Mouse (Mus musculus): ENCODE data around the gene Dlx4. TPM values are rescaled to one million over a fixed set of nuclear protein-coding genes. Genes with fewer than 3 reads are reported as not detected.

The Dlx4 gene
- polyA plus RNA-seq, 1 experiment from 2014 or later, result 2.7 TPM

DNA sequence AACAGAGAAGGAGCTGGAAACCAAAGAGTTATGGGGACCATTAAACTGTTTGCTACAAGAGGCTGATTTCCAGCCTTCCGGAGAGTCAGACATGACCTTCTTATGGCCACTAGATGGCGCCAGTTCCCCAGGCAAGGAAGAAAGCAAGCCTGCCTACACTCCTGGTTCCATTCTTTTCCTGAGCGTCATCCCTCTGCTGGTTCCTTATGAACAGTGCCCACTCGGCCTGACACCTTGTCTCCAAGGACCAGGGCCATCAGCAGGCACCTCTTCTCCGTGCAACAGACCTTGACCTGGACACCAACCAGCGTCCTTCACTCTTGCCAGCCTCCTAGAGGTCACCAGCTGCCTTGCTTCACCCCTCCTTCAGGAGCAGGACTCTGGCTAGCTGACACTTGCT, 29.0 kb downstream of the Dlx4 start:
- H3K36me3 ChIP-seq, result no peaks in the 10 kb centered on the region

DNA sequence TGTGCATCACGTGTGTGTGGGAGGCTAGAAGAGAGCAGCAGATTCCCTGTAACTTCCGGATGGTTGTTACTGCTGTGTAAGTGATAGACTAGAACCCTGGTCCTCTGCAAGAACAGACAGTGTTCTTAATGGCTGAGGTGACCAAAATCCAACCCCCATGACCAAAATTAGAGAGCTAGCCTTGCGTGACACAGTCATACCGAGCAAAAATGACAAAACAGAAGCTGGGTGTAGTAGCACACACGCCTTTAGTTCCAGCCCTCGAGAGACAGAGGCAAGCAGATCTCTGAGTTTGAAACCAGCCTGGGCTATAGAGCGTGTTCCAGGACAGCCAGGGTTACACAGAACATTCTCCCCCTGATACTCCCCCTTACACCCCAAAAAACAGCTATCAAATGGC, 36.0 kb downstream of the Dlx4 start:
- Histone ChIP-seq H3K4me1 (peaks cover 13% of the 10 kb centered on the region), H3K9ac (no peak overlapping the region), H3K4me3 (no peak overlapping the region), H3K4me2 (replicated peaks) (no peak overlapping the region), H3K9me3 (no peaks in the 10 kb centered on the region), H3K27ac (no peak overlapping the region), H3K27me3 (peaks cover 17% of the 10 kb centered on the region), H3K36me3 (no peaks in the 10 kb centered on the region)
- ATAC-seq (ENCODE audit: low FRiP score, low read depth), result no peak
- WGBS, result 87% methylated on average over 7 of the region's 7 CpGs

More for the DNA sequence above, 29.0 kb downstream of the Dlx4 start:
- Histone ChIP-seq H3K4me1 (peaks cover 27% of the 10 kb centered on the region), H3K27me3 (peaks cover 49% of the 10 kb centered on the region), H3K4me2 (replicated peaks) (no peak overlapping the region), H3K9me3 (no peaks in the 10 kb centered on the region), H3K27ac (no peak overlapping the region), H3K4me3 (no peak overlapping the region), H3K9ac (no peak overlapping the region)
- peak; percentile 62 for ATAC-seq (ENCODE audit: low FRiP score, low read depth)
- 4% methylated on average over 6 of the region's 6 CpGs for WGBS

DNA sequence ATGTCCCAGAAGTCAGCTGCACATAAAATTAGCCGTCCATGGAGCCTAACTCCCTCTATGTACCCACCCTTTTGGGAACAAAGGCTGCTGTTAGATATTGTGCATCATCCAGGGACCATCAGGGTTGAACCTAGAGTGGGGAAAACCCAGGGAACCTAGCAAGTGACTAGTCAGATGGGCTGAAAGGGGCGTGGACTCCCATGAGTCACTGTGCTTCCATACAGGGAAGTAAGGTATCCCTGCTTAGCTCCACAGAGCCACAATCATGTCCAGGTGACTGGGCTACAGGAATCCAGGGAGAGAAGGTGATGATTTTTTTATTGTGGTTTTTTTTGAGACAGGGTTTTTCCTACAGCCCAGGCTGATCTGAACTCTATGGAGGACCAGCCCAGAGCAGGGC, 37.1 kb downstream of the Dlx4 start:
- ATAC-seq (ENCODE audit: low FRiP score, low read depth), result no peak
- H3K4me3 ChIP-seq, result no peak overlapping the region
- peaks cover 26% of the 10 kb centered on the region for H3K27me3 ChIP-seq
- H3K9ac ChIP-seq, result no peak overlapping the region
- no peaks in the 10 kb centered on the region for H3K36me3 ChIP-seq
- no peak overlapping the region for H3K27ac ChIP-seq
- 84% methylated on average over 2 of the region's 2 CpGs for WGBS
- H3K4me1 ChIP-seq, result peaks cover 14% of the 10 kb centered on the region
- no peak overlapping the region for H3K4me2 ChIP-seq (replicated peaks)
- no peaks in the 10 kb centered on the region for H3K9me3 ChIP-seq

- H3K27me3 ChIP-seq, result peaks cover 31% of the 10 kb centered on the region
- H3K9me3 ChIP-seq, result no peaks in the 10 kb centered on the region
- 32% methylated on average over 23 of the region's 23 CpGs for WGBS
- no peaks in the 10 kb centered on the region for H3K36me3 ChIP-seq
- no peak overlapping the region for H3K4me3 ChIP-seq
- ATAC-seq (ENCODE audit: low FRiP score, low read depth), result peak; percentile 43; the same call in 1 of the 2 replicates
- H3K27ac ChIP-seq, result no peak overlapping the region
- peak overlapping the region; percentile 23; the same call in 1 of the 2 replicates for H3K4me2 ChIP-seq (replicated peaks)
- H3K9ac ChIP-seq, result no peak overlapping the region
- H3K4me1 ChIP-seq, result peaks cover 14% of the 10 kb centered on the region
Observed at GRCm38 (mm10) chr11:95106440-95107236, 39.4 kb downstream of the Dlx4 start.

GRCm38 (mm10) chr11:95105274-95105874, 40.7 kb downstream of the Dlx4 start:
- H3K36me3 ChIP-seq, result no peaks in the 10 kb centered on the region
- WGBS, result under 1% methylated on average over 24 of the region's 25 CpGs
- peak overlapping the region; percentile 22; the same call in 1 of the 2 replicates for H3K4me3 ChIP-seq
- H3K9me3 ChIP-seq, result no peaks in the 10 kb centered on the region
- peak overlapping the region; percentile 25; the same call in 1 of the 2 replicates for H3K9ac ChIP-seq
- H3K4me1 ChIP-seq, result peaks cover 17% of the 10 kb centered on the region
- no peak for ATAC-seq (ENCODE audit: low FRiP score, low read depth)
- H3K4me2 ChIP-seq (replicated peaks), result peak overlapping the region; percentile 55
- H3K27ac ChIP-seq, result no peak overlapping the region
- H3K27me3 ChIP-seq, result peaks cover 31% of the 10 kb centered on the region

DNA sequence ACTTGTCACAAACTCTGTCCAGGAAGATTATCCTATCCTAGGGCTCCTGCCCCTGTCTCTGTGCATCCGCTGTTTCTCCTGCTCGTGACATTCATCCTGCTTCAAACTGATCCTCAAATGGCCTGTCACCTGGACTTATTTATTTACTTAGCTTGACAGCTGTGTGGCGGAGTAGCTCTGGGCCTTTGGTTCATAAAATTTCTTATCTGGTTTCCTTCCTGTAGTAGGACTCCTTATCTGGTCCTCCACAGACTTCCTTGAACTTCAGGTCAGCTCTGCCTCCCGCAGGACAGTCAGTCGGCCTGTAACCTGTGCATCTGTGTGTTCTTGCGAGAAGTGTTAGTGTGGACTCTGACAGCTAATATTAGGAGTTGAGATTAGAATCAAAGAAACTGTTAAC, 41.8 kb downstream of the Dlx4 start:
- peaks cover 31% of the 10 kb centered on the region for H3K27me3 ChIP-seq
- no peak overlapping the region for H3K4me2 ChIP-seq (replicated peaks)
- no peak overlapping the region for H3K4me3 ChIP-seq
- 42% methylated on average over 6 of the region's 6 CpGs for WGBS
- no peak overlapping the region for H3K27ac ChIP-seq
- no peaks in the 10 kb centered on the region for H3K9me3 ChIP-seq
- no peaks in the 10 kb centered on the region for H3K36me3 ChIP-seq
- no peak overlapping the region for H3K9ac ChIP-seq
- H3K4me1 ChIP-seq, result peaks cover 18% of the 10 kb centered on the region
- no peak for ATAC-seq (ENCODE audit: low FRiP score, low read depth)

GRCm38 (mm10) chr11:95102161-95102904, 43.7 kb downstream of the Dlx4 start:
- no peak for ATAC-seq (ENCODE audit: low FRiP score, low read depth)
- no peaks in the 10 kb centered on the region for H3K36me3 ChIP-seq
- peaks cover 34% of the 10 kb centered on the region for H3K4me1 ChIP-seq
- no peak overlapping the region for H3K4me2 ChIP-seq (replicated peaks)
- no peak overlapping the region for H3K27ac ChIP-seq
- H3K4me3 ChIP-seq, result no peak overlapping the region
- no peaks in the 10 kb centered on the region for H3K9me3 ChIP-seq
- H3K27me3 ChIP-seq, result peaks cover 31% of the 10 kb centered on the region
- 90% methylated on average over 19 of the region's 19 CpGs for WGBS
- no peak overlapping the region for H3K9ac ChIP-seq

- Histone ChIP-seq H3K4me1 (peaks cover 40% of the 10 kb centered on the region), H3K9ac (no peak overlapping the region), H3K36me3 (no peaks in the 10 kb centered on the region), H3K4me2 (replicated peaks) (no peak overlapping the region), H3K4me3 (no peak overlapping the region), H3K27me3 (peaks cover 26% of the 10 kb centered on the region), H3K27ac (no peak overlapping the region), H3K9me3 (no peaks in the 10 kb centered on the region)
- ATAC-seq (ENCODE audit: low FRiP score, low read depth), result no peak
- 33% methylated on average over 16 of the region's 16 CpGs for WGBS
Observed at GRCm38 (mm10) chr11:95101071-95101788, 44.8 kb downstream of the Dlx4 start.

DNA sequence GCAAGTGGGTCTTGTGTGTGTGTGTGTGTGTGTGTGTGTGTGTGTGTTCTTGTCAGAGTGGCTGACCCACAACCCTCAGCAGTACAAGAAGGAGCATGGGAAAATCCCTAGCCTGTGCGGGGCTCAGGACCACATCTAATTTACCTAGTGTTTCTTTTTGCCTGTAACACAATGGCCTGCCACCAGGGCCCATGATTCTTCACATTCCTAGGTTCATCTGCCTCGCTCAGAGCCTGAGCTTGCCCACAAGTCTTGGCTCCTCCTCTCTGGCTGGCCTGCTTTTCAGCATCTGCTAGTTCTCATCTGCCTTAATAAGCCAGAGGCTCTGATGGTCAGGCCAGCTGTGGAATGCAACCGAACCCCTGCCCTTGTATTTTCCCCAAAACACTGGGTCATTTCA, 45.7 kb downstream of the Dlx4 start:
- H3K4me2 ChIP-seq (replicated peaks), result no peak overlapping the region
- H3K36me3 ChIP-seq, result no peaks in the 10 kb centered on the region
- no peak overlapping the region for H3K4me3 ChIP-seq
- WGBS, result 27% methylated on average over 3 of the region's 3 CpGs
- H3K27ac ChIP-seq, result no peak overlapping the region
- H3K27me3 ChIP-seq, result peaks cover 17% of the 10 kb centered on the region
- no peak overlapping the region for H3K9ac ChIP-seq
- H3K4me1 ChIP-seq, result peaks cover 34% of the 10 kb centered on the region
- no peak for ATAC-seq (ENCODE audit: low FRiP score, low read depth)
- H3K9me3 ChIP-seq, result no peaks in the 10 kb centered on the region

DNA sequence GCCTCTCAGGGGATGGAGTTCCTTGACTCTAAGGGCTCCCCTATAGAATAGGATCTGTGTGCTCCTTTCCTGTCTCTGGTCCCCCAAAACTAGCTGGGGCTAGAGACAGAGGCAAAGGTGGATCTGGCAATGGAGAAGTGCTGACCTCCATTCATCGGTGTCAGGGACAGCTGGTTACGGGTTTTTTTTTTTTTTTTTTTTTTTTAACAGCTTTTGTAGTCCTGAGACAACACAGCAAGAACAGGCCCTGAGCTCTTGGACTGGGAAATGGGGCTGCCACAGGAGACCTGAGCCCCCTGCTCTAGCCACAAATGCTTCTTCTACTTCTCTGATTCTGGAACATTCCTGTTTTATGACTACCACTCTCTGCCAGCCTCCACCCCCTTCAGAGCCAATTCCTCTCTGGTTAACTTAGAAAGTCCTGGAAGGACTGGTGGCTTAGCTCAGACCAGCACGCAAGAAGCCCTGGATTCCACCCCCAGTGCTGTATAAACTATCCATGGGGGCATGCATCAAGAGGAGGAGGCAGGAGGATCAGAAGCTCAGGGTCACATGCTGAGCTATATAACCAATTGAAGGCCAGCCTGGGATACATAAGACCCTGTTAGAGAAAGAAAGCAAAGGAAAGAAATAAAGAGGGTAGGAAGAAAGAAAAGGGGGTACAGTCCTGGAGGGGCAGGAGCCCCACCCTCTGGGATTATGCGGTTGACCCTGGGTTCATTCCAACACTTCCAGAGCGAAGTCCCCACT, 47.5 kb downstream of the Dlx4 start:
- Histone ChIP-seq H3K4me3 (no peak overlapping the region), H3K9ac (no peak overlapping the region), H3K36me3 (no peaks in the 10 kb centered on the region), H3K27ac (no peak overlapping the region), H3K27me3 (0 out of 2 replicates have a peak, but pooled peaks cover under 1% of the 10 kb centered on the region), H3K9me3 (no peaks in the 10 kb centered on the region), H3K4me2 (replicated peaks) (no peak overlapping the region), H3K4me1 (peaks cover 30% of the 10 kb centered on the region)
- no peak for ATAC-seq (ENCODE audit: low FRiP score, low read depth)
- WGBS, result 61% methylated on average over 5 of the region's 5 CpGs

- Histone ChIP-seq H3K9me3 (no peaks in the 10 kb centered on the region), H3K27me3 (no peaks in the 10 kb centered on the region), H3K4me3 (no peak overlapping the region), H3K4me1 (peaks cover 30% of the 10 kb centered on the region), H3K36me3 (no peaks in the 10 kb centered on the region), H3K27ac (no peak overlapping the region), H3K9ac (no peak overlapping the region), H3K4me2 (replicated peaks) (no peak overlapping the region)
- no peak for ATAC-seq (ENCODE audit: low FRiP score, low read depth)
- 63% methylated on average over 6 of the region's 6 CpGs for WGBS
Observed at GRCm38 (mm10) chr11:95097889-95098288, 48.2 kb downstream of the Dlx4 start.

Measured in limb, embryonic 13.5 days (tissue).